Mouse (Mus musculus) cerebellum, adult 2 months (tissue): ENCODE measurements around the gene Zranb3. TPM values are rescaled to one million over a fixed set of nuclear protein-coding genes. Genes with fewer than 3 reads are reported as not detected.
"Not testable (repeated sequence)": the region's sequence is repeated elsewhere in the genome, so short reads cannot be mapped to it uniquely, and the experiment has no call there.

Source experiments
- DNase-seq, 2 experiments: peaks; one replicate each; pipeline ENCODE4 v3.0.0; 2021
- H3K27ac ChIP-seq: fragments of 200-500 bp; 2 replicates; pipeline ENCODE4 v1.5.1; 2012; ENCODE audit warnings: low read length, control low read depth, inconsistent platforms; ENCODE audit not compliant: insufficient read depth
- H3K27me3 ChIP-seq: fragments of 200-500 bp; 2 replicates; pipeline ENCODE4 v1.6.1; 2012; ENCODE audit warnings: inconsistent platforms, mild to moderate bottlenecking, low read length, moderate library complexity; ENCODE audit not compliant: control insufficient read depth, insufficient read depth
- H3K4me1 ChIP-seq: fragments of 200-500 bp; 2 replicates; pipeline ENCODE4 v1.6.1; 2011; ENCODE audit warnings: low read length; ENCODE audit not compliant: control insufficient read depth, insufficient read depth
- H3K4me3 ChIP-seq: fragments of 200-500 bp; replicated peaks from 2 replicates; pipeline ENCODE3; 2011; ENCODE audit warnings: mild to moderate bottlenecking, low read depth, low read length, control low read depth; ENCODE audit not compliant: insufficient read depth
- CTCF ChIP-seq: fragments of 200-500 bp; IDR thresholded peaks from 2 replicates; pipeline ENCODE4 v1.5.1; 2011; ENCODE audit warnings: low read depth, mild to moderate bottlenecking, control low read depth, low read length, moderate library complexity, borderline replicate concordance; ENCODE audit not compliant: insufficient read depth
- POLR2A ChIP-seq: fragments of 200-500 bp; IDR thresholded peaks from 2 replicates; pipeline ENCODE4 v1.6.1; 2011; ENCODE audit warnings: low read length, control low read depth, borderline replicate concordance; ENCODE audit not compliant: insufficient read depth
- WGBS: fragments of 180-500 bp; shearing (Covaris S2); methylation state at CpG from one replicate; pipeline ENCODE4 v1.1.7; 2018; 5-methylcytosine and 5-hydroxymethylcytosine counted together
- polyA plus RNA-seq: library from polyadenylated mRNA; depleted of rRNA; stranded (reverse); fragments of >200 nt; gene quantifications from 2 replicates; pipeline ENCODE4 v1.2.3, GENCODE M21; 2012

Zranb3 gene
- polyA plus RNA-seq, 1 experiment, result 3.2 TPM

- Histone ChIP-seq H3K27me3 (no peaks in the 10 kb centered on the region), H3K27ac (no peak overlapping the region), H3K4me3 (no peak overlapping the region), H3K4me1 (no peaks in the 10 kb centered on the region)
- DNase-seq, result no peak
- no peak for TF ChIP-seq CTCF
- TF ChIP-seq POLR2A, result no peak
- WGBS, result 67% methylated on average over 2 of the region's 2 CpGs
These were observed 82.7 kb downstream of the Zranb3 start for GRCm38 (mm10) chr1:128020001-128020770.

DNA sequence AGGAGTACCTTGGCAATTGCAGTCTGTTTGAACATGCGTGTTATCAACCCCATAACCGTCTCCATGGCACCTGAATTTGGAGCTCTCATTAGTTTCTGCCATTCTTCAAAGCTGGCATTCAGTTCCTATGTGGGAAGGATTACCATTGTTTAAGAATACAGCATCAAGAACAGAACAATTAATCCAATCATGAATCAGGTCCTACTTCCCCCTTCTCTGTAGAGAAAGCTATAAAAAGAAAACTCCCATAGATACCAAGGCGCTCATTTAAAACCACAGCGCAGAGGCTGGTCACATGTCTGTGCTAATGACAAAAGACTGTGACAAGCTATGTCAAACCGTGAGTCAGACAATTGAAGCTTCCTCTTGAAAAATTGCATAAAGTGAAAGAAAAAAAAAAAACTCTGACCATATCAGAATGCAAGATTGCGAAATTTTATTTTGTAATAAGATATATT, 86.8 kb downstream of the Zranb3 start:
- WGBS, result 71% methylated on average over 6 of the region's 6 CpGs
- Histone ChIP-seq H3K4me3 (no peak overlapping the region), H3K27me3 (no peaks in the 10 kb centered on the region), H3K4me1 (no peaks in the 10 kb centered on the region), H3K27ac (no peak overlapping the region)
- no peak for DNase-seq
- TF ChIP-seq POLR2A (no peak), CTCF (no peak)

DNA sequence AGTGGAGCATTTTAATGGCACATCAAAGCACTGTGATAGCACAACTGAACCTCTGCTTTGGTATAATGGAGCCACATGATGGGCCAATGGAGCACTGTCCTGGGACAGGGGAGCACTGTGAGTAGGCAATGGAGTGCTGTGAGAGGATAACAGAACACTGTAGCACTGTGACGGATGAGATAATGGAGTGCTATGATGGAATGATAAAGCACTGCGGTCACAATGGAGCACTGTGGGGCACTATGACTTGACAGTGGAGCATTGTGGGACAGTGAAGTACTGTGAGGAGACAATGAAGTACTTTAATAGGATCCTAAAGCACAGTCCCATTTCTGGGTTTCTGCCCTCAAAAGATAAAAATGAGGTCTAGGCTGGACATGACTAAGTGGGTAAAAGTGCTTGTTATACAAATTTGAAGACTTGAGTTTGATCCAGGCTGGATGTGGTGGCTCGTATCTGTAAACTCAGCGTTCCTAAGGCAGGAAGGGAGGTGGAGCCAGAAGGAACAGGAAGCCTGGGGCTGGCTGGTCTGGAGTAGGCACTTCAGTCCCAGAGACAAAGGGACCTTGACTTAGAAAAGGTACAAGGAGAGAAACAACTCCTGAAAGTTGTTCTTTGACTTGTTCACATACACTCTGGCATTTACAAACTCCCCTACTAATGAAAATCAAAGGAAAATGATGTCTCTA, 89.0 kb downstream of the Zranb3 start:
- 87% methylated on average over 4 of the region's 4 CpGs for WGBS
- Histone ChIP-seq H3K4me1 (no peaks in the 10 kb centered on the region), H3K27ac (no peak overlapping the region), H3K27me3 (no peaks in the 10 kb centered on the region), H3K4me3 (no peak overlapping the region)
- no peak for DNase-seq
- TF ChIP-seq CTCF (no peak), POLR2A (no peak)

DNA sequence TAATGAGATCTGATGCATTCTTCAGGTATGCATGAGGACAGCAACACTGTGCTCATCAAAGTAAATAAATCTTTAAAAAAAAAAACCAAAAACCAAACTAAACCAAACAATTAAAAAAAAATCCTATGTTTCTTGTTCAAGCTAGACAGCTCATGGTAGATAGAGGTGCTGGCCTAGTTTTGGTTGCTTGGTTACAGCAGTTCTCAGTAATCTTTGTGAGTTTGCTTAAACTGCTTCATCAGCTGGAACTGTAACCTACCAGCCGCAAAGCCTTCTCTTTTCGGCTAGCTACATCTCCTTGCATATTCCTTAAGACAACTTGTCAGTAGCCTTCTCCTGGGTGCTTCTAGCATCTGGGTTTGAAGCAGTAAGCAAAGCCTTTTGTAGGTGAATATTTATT, 93.1 kb downstream of the Zranb3 start:
- no peak overlapping the region for H3K4me3 ChIP-seq
- WGBS, result 95% methylated on average over 2 of the region's 2 CpGs
- H3K27ac ChIP-seq, result no peak overlapping the region
- no peak for TF ChIP-seq CTCF
- no peak for TF ChIP-seq POLR2A
- no peaks in the 10 kb centered on the region for H3K27me3 ChIP-seq
- DNase-seq, result no peak
- H3K4me1 ChIP-seq, result no peaks in the 10 kb centered on the region

DNA sequence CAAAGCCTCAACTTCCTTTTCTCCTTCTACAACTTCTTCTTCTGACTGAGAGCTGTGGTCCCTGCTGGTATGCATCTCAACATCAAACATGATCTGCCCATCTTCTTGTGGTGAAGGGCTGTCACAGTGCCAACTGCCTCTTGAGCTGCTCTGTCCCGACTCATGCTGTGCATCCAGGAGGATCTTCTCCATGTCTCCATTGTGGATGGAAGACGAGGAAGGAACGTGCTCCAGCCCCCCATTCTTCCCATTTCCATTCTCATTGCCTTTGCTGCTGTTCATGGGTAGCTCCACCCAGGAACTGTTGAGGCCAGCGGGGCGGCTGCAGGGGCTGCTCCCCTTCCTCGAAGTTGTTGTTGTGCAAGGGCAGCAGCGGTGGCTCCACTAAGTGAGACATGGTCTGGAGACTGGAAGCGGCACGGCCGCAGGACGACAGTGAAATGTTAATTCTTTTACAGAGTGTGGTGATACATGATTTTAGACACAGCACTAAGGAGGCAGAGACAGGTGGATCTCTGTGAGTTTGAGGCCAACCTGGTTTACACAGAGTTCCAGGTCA, 96.7 kb downstream of the Zranb3 start:
- H3K4me1 ChIP-seq, result not testable (repeated sequence)

GRCm38 (mm10) chr1:128004371-128004720, 98.5 kb downstream of the Zranb3 start:
- no peaks in the 10 kb centered on the region for H3K27me3 ChIP-seq
- H3K27ac ChIP-seq, result no peak overlapping the region
- H3K4me3 ChIP-seq, result no peak overlapping the region
- 96% methylated on average over 2 of the region's 2 CpGs for WGBS
- H3K4me1 ChIP-seq, result no peaks in the 10 kb centered on the region
- no peak for TF ChIP-seq POLR2A
- no peak for TF ChIP-seq CTCF
- no peak for DNase-seq

More for the DNA sequence above, 96.7 kb downstream of the Zranb3 start:
- WGBS, result 82% methylated on average over 11 of the region's 11 CpGs
- H3K4me3 ChIP-seq, H3K27me3 ChIP-seq, H3K27ac ChIP-seq, DNase-seq: not testable (repeated sequence)

- H3K4me1 ChIP-seq, result no peaks in the 10 kb centered on the region
- TF ChIP-seq CTCF (no peak), POLR2A (no peak)
- H3K27ac ChIP-seq, result no peak overlapping the region
- 92% methylated on average over 4 of the region's 4 CpGs for WGBS
- H3K27me3 ChIP-seq, result no peaks in the 10 kb centered on the region
- no peak overlapping the region for H3K4me3 ChIP-seq
- DNase-seq, result no peak
These were observed 99.0 kb downstream of the Zranb3 start for GRCm38 (mm10) chr1:128003712-128004370.

GRCm38 (mm10) chr1:128002159-128002558, 100.7 kb downstream of the Zranb3 start:
- Histone ChIP-seq H3K27me3 (no peaks in the 10 kb centered on the region), H3K4me3 (no peak overlapping the region), H3K27ac (no peak overlapping the region), H3K4me1 (no peaks in the 10 kb centered on the region)
- WGBS, result 91% methylated on average over 2 of the region's 2 CpGs
- no peak for DNase-seq
- no peak for TF ChIP-seq POLR2A
- TF ChIP-seq CTCF, result no peak

GRCm38 (mm10) chr1:128000931-128001330, 101.9 kb downstream of the Zranb3 start:
- H3K27me3 ChIP-seq, H3K4me1 ChIP-seq, DNase-seq, H3K4me3 ChIP-seq, H3K27ac ChIP-seq: not testable (repeated sequence)
- 92% methylated on average over 4 of the region's 4 CpGs for WGBS
